Mouse (Mus musculus): ENCODE data around the gene Zfp36l2.

- TF ChIP-seq POLR2A (IDR thresholded peaks at IDR 0.05; ENCODE audit: extremely low read depth, insufficient read depth, low read length) (no peak), CTCF (IDR thresholded peaks at IDR 0.05; ENCODE audit: extremely low read depth, insufficient read depth, low read length) (no peak)
These were observed 7.8 kb downstream of the Zfp36l2 start for GRCm38 (mm10) chr17:84179973-84180365.

Measured in cortical plate, adult 2 months (tissue).